Mouse (Mus musculus) ES-Bruce4 (cell line): Measurements from ENCODE around the gene Gm20489.

Experiments used
- CTCF ChIP-seq: IDR thresholded peaks from one replicate; pipeline ENCODE4 v1.8.1; 2011; ENCODE audit warnings: low read depth, low read length
- EP300 ChIP-seq: IDR thresholded peaks from 2 replicates; pipeline ENCODE4 v1.6.1; 2011; ENCODE audit warnings: low read depth, low read length; ENCODE audit not compliant: insufficient read depth

GRCm38 (mm10) chrX:101260441-101261325, 8.1 kb downstream of the Gm20489 start:
- TF ChIP-seq CTCF: no peak
- TF ChIP-seq EP300: no peak
